Mouse (Mus musculus) heart, embryonic 16.5 days (tissue): Measurements from ENCODE around the gene Gpr137. TPM values are rescaled to one million over a fixed set of nuclear protein-coding genes. Genes with fewer than 3 reads are reported as not detected.

ENCODE experiments used
- ATAC-seq: fragments of 200-750 bp; cut with Nextera tagmentation; replicated peaks from 2 replicates; pipeline ENCODE4 v1.8.0; 2017; ENCODE audit warnings: moderate number of reproducible peaks; ENCODE audit not compliant: insufficient read depth, low FRiP score; ENCODE audit errors: extremely low read depth
- H3K27ac ChIP-seq: fragments of 300-500 bp; sonication (generic); 2 replicates; pipeline ENCODE4 v1.5.1; 2014; ENCODE audit warnings: mild to moderate bottlenecking, low read length, control low read depth, moderate library complexity
- H3K27me3 ChIP-seq: fragments of 300-500 bp; sonication (generic); 2 replicates; pipeline ENCODE4 v1.6.1; 2014; ENCODE audit warnings: low read length, mixed read lengths; ENCODE audit not compliant: control insufficient read depth, insufficient read depth
- H3K36me3 ChIP-seq: fragments of 300-500 bp; sonication (generic); 2 replicates; pipeline ENCODE4 v1.6.1; 2014; ENCODE audit not compliant: control insufficient read depth, insufficient read depth
- H3K4me1 ChIP-seq: fragments of 300-500 bp; sonication (generic); 2 replicates; pipeline ENCODE4 v1.6.1; 2014; ENCODE audit warnings: low read length, mixed read lengths; ENCODE audit not compliant: control insufficient read depth, insufficient read depth
- H3K4me2 ChIP-seq: fragments of 300-500 bp; sonication (generic); 2 replicates; pipeline ENCODE4 v1.6.1; 2014; ENCODE audit warnings: low read depth, mild to moderate bottlenecking, control low read depth, low read length
- H3K4me3 ChIP-seq: fragments of 300-500 bp; sonication (generic); 2 replicates; pipeline ENCODE4 v1.5.1; 2014; ENCODE audit warnings: mild to moderate bottlenecking, control low read depth, low read length
- H3K9ac ChIP-seq: fragments of 300-500 bp; sonication (generic); 2 replicates; pipeline ENCODE4 v1.6.1; 2014; ENCODE audit warnings: low read length, control low read depth
- H3K9me3 ChIP-seq: fragments of 300-500 bp; sonication (generic); replicated peaks from 2 replicates; pipeline ENCODE4 v1.6.1; 2016; ENCODE audit warnings: low read length; ENCODE audit not compliant: control insufficient read depth
- WGBS: fragments of 180-500 bp; shearing (Covaris S2); extraction: QIAGEN DNeasy Blood & Tissue Kit; methylation state at CpG from one replicate; pipeline ENCODE4 v1.1.7; 2014; 5-methylcytosine and 5-hydroxymethylcytosine counted together
- polyA plus RNA-seq: library from polyadenylated mRNA; unstranded; fragments of >200 nt; fragmentation: Nextera tagmentation; extraction: Ambion mirVana; gene quantifications from 2 replicates; pipeline ENCODE4 v1.2.1, GENCODE M21; 2015

The Gpr137 gene
- polyA plus RNA-seq, 1 experiment from 2014 or later, result 20.8 TPM

DNA sequence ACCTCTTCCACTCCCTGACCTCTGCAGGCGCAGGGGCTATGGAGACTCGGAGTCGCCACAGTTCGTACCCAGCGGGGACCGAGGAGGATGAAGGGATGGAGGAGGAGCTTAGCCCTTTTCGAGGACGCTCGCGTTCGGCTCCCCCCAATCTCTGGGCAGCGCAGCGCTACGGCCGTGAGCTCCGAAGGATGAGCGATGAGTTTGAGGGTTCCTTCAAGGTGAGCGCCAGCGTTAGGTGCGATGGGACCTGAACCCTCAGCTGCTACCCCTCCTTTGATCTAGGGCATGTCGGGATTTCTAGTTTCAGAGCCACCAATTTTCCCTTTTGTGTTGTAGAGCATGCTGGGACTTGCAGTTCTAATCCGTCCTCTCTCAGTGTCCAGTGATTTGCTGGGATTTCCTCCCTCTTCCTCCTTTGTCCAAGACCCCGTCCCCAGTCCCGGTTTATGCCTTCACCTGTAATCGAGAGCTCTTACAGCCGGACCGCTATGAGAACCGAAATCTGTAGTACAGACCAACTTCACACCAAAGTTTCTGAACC, 8.4 kb upstream of the Gpr137 start:
- peak; percentile 17; the same call in 1 of the 2 replicates for ATAC-seq
- H3K27me3 ChIP-seq, result no peaks in the 10 kb centered on the region
- peak overlapping the region; percentile 89 for H3K9ac ChIP-seq
- WGBS, result under 1% methylated on average over 28 of the region's 28 CpGs
- H3K36me3 ChIP-seq, result peaks cover 9% of the 10 kb centered on the region; the same call in 1 of the 2 replicates
- H3K9me3 ChIP-seq, result no peaks in the 10 kb centered on the region
- peak overlapping the region; percentile 100 for H3K27ac ChIP-seq
- peaks cover 37% of the 10 kb centered on the region for H3K4me1 ChIP-seq
- peak overlapping the region; percentile 86 for H3K4me3 ChIP-seq
- peak overlapping the region; percentile 85 for H3K4me2 ChIP-seq

DNA sequence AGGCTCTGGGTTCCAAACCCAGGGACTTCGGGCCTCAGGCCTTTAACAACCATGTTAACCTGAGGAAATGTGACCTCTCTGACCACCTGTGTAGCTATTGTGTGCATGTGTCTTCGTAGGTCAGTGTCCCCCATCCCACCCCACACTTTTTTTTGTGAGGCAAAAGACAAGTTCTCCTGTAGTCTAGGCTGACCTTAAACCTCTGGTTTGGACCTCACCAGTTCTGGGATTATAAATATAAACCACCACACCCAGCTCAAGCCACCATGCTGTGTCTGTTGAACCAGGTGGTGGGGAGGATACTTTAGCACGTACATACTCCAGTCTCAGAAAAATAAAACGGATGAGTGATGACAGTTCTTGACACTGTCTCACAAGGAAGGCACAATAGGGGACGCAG, 7.7 kb upstream of the Gpr137 start:
- no peaks in the 10 kb centered on the region for H3K27me3 ChIP-seq
- H3K4me2 ChIP-seq, result peak overlapping the region; percentile 85
- no peak overlapping the region; the same call in 1 of the 2 replicates for H3K27ac ChIP-seq
- ATAC-seq, result no peak
- WGBS, result 56% methylated on average over 5 of the region's 5 CpGs
- no peaks in the 10 kb centered on the region for H3K9me3 ChIP-seq
- peak overlapping the region; percentile 89 for H3K9ac ChIP-seq
- peak overlapping the region; percentile 86 for H3K4me3 ChIP-seq
- H3K36me3 ChIP-seq, result 0 out of 2 replicates have a peak, but pooled peaks cover 4% of the 10 kb centered on the region
- H3K4me1 ChIP-seq, result peaks cover 31% of the 10 kb centered on the region

DNA sequence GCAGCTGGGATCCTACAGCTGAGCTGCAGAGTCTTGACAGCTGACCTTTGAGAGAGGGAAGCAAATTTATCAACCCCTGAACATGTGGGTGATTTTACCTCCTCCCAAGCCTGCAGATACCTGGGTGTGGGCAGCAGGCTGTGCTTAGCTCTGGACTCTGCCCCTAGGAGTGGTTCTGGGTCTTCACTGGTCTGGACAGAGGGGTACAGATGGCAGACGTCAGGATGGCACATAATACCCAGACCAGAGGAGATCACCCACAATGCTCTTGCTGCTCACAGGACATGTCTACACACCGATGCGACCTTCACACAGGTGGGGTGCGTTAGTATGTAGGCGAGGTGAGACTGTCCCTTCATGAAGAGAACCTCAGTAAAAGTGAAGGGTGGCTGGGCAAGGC, 7.3 kb upstream of the Gpr137 start:
- no peak overlapping the region for H3K27ac ChIP-seq
- H3K27me3 ChIP-seq, result no peaks in the 10 kb centered on the region
- H3K9ac ChIP-seq, result no peak overlapping the region
- no peak overlapping the region for H3K4me3 ChIP-seq
- no peaks in the 10 kb centered on the region for H3K9me3 ChIP-seq
- 85% methylated on average over 5 of the region's 5 CpGs for WGBS
- 0 out of 2 replicates have a peak, but pooled peaks cover 2% of the 10 kb centered on the region for H3K36me3 ChIP-seq
- ATAC-seq, result no peak
- H3K4me1 ChIP-seq, result peaks cover 27% of the 10 kb centered on the region
- H3K4me2 ChIP-seq, result no peak overlapping the region

GRCm38 (mm10) chr19:6948186-6948585, 5.9 kb upstream of the Gpr137 start:
- H3K27me3 ChIP-seq, result no peaks in the 10 kb centered on the region
- 0 out of 2 replicates have a peak, but pooled peaks cover 2% of the 10 kb centered on the region for H3K36me3 ChIP-seq
- H3K9ac ChIP-seq, result no peak overlapping the region
- H3K4me2 ChIP-seq, result no peak overlapping the region
- no peaks in the 10 kb centered on the region for H3K9me3 ChIP-seq
- H3K27ac ChIP-seq, result no peak overlapping the region
- no peak overlapping the region for H3K4me3 ChIP-seq
- WGBS, result 77% methylated on average over 4 of the region's 4 CpGs
- peaks cover 17% of the 10 kb centered on the region for H3K4me1 ChIP-seq
- no peak for ATAC-seq

DNA sequence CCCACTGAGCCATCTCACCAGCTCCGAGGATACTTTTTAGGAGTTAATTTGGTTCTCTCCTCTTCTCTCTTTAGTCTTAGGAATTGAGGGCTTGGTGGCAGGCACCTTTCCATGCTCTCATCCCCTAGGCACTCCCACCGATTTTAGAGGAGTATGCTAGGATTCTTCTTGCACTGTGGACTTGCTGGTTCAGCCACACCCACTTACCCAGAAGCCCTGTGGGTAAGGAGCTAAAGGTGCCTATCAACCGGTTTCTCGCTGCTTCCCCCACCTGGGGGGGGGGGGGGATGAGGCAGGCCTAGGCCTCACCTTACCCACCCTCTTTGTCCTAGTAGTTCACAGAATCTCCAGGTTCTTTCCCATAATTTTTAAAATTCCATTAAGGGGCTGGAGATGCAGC, 5.5 kb upstream of the Gpr137 start:
- no peak overlapping the region for H3K4me3 ChIP-seq
- H3K4me1 ChIP-seq, result peaks cover 17% of the 10 kb centered on the region
- H3K9ac ChIP-seq, result no peak overlapping the region
- H3K9me3 ChIP-seq, result no peaks in the 10 kb centered on the region
- no peak overlapping the region for H3K4me2 ChIP-seq
- WGBS, result 58% methylated on average over 4 of the region's 4 CpGs
- ATAC-seq, result no peak
- no peak overlapping the region for H3K27ac ChIP-seq
- H3K27me3 ChIP-seq, result no peaks in the 10 kb centered on the region
- 0 out of 2 replicates have a peak, but pooled peaks cover 2% of the 10 kb centered on the region for H3K36me3 ChIP-seq

DNA sequence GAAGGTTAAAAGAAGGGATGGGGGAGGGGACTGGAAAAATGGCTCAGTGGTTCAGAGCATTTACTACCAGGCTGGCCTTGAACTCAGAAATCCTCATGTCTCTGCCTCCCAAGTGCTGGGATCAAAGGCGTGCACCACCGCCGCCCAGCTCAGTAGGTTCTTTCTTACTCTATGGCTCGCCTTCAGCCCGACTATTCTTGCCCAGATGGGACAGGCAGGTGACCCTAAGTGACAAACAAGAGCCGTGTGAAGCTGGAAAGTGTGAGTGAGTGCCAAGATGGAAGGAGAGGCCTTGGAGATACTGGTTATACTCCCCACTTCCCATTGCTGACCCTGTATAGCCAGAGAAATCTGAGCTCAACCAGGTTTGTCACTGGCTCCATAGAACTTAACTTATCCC, 1.4 kb upstream of the Gpr137 start:
- no peak overlapping the region for H3K27ac ChIP-seq
- H3K36me3 ChIP-seq, result 0 out of 2 replicates have a peak, but pooled peaks cover 2% of the 10 kb centered on the region
- H3K4me1 ChIP-seq, result peaks cover 18% of the 10 kb centered on the region
- no peak overlapping the region for H3K4me3 ChIP-seq
- ATAC-seq, result no peak
- no peak overlapping the region for H3K9ac ChIP-seq
- H3K4me2 ChIP-seq, result no peak overlapping the region
- WGBS, result 89% methylated on average over 6 of the region's 6 CpGs
- no peaks in the 10 kb centered on the region for H3K27me3 ChIP-seq
- H3K9me3 ChIP-seq, result no peaks in the 10 kb centered on the region

GRCm38 (mm10) chr19:6942764-6943163, 484 bp upstream of the Gpr137 start:
- Histone ChIP-seq H3K27me3 (no peaks in the 10 kb centered on the region), H3K9me3 (no peaks in the 10 kb centered on the region), H3K36me3 (0 out of 2 replicates have a peak, but pooled peaks cover 2% of the 10 kb centered on the region), H3K4me2 (peak overlapping the region; percentile 91), H3K4me3 (peak overlapping the region; percentile 85), H3K4me1 (peaks cover 18% of the 10 kb centered on the region), H3K9ac (peak overlapping the region; percentile 95), H3K27ac (peak overlapping the region; percentile 98)
- WGBS, result 29% methylated on average over 5 of the region's 5 CpGs
- no peak for ATAC-seq

DNA sequence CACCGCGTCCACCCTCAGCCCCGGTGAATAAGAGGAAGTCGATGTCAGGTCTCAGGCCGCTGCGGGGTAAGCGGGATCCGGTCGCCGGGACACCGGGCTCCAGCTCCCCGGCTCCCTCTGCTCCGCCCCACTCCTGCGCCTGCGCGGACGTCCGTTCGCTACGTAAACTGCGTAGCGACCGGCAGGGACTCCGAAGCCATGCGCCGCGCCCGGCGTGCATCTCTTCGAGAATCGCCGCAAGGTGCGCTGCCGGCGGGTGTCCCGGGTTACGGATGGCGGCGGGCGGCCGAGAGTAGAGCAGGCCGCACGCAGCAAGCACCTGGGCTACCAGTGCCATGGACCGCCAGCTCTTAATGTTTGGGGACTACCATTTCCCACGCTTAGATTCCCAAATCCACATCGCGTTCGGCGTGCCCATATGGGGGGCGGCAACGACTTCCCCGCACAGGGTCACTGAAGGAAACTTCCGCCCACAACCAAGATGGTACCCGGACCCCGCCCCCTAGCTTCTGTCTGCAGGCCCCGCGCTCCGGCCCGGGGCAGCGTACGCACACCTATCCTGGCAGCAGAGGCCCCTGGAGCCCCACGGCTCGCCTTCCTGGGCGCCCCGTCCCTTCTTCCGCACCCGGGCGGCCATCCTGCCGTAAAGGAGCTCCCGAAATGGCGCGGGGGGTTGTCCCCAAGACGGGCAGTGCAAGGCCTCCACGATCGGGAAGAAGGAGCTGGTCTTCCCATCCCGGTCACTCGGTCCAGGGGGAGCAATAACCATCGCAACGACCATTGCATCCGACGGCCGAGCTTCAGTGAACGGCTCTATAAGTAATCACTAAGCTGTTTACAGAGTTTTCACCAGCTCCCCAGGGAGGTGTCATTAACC, 670 bp downstream of the Gpr137 start, which contains the start of gene Bad:
Gene Bad, plus strand, starts transcription at position 490 of the 877 bp plus-strand sequence.
- H3K4me2 ChIP-seq, result peak within 1 kb of the TSS; percentile 91
- no peaks in the 10 kb centered on the region for H3K9me3 ChIP-seq
- H3K27ac ChIP-seq, result peak within 1 kb of the TSS; percentile 98
- WGBS, result under 1% methylated on average over 81 of the region's 83 CpGs
- peaks cover 18% of the 10 kb centered on the region for H3K4me1 ChIP-seq
- peak; percentile 86 for ATAC-seq
- H3K36me3 ChIP-seq, result 0 out of 2 replicates have a peak, but pooled peaks cover under 1% of the 10 kb centered on the region
- H3K4me3 ChIP-seq, result peak within 1 kb of the TSS; percentile 85
- H3K27me3 ChIP-seq, result no peaks in the 10 kb centered on the region
- peak within 1 kb of the TSS; percentile 95 for H3K9ac ChIP-seq
